Mouse (Mus musculus) cerebellum, postnatal 36 days (tissue): ENCODE measurements around the gene Aldoart2.
"Not testable (repeated sequence)": the region's sequence is repeated elsewhere in the genome, so short reads cannot be mapped to it uniquely, and the experiment has no call there.

ENCODE experiments used
- DNase-seq, 2 experiments: peaks; one replicate each; pipeline ENCODE4 v3.0.0; 2021 to 2022; ENCODE audit warnings: mixed read lengths in 2 of 2

Gene Aldoart2

DNA sequence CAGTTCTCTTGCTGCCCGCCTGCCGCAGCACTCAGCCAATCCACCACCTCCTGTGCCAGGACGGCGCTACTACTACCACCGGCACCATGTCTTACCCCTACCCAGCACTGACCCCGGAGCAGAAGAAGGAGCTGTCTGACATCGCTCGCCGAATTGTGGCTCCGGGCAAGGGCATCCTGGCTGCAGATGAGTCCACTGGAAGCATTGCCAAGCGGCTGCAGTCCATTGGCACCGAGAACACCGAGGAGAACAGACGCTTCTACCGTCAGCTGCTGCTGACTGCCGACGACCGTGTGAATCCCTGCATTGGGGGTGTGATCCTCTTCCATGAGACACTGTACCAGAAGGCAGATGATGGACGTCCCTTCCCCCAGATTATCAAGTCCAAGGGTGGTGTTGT, at the start of gene Aldoart2:
Gene Aldoart2 (plus strand): TSS at position 34 of the 400 bp plus-strand sequence.
- no peak for DNase-seq

DNA sequence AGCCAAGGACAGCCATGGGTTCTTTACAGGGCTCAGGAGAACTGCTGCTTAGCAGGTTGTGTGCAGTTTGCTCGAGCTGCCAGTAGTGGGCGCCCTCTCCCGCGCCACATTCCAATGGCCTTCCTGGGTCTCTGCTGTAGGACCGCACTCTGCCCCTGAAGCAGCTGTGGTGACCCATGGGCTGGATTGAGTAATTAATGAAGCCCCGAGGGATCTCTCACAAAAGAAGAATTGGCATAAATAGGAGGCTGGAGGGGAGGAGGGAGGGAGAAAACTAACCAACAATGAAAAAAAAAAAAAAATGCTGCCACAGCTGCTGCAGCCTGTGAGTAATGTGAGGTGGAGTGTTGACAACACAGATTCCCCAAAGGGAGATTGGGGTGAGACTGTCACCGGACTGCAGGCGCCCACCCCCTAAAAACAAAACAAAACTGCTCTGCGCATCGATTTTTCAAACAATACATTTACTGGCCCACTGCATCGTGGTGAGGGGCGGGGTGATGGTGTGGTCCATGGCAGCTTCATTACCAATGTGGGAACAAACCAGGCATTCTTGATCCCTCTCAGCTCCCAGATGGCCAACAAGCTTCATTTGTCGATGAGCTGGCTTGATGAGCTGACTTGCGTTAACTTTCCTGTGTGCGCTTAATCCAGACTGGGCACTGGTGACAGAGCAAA, 46.8 kb upstream of the Aldoart2 start:
- peak; percentile 35 to 43 for DNase-seq

- DNase-seq, result no peak
Measured at GRCm38 (mm10) chr12:55526983-55527752, 37.9 kb upstream of the Aldoart2 start.

DNA sequence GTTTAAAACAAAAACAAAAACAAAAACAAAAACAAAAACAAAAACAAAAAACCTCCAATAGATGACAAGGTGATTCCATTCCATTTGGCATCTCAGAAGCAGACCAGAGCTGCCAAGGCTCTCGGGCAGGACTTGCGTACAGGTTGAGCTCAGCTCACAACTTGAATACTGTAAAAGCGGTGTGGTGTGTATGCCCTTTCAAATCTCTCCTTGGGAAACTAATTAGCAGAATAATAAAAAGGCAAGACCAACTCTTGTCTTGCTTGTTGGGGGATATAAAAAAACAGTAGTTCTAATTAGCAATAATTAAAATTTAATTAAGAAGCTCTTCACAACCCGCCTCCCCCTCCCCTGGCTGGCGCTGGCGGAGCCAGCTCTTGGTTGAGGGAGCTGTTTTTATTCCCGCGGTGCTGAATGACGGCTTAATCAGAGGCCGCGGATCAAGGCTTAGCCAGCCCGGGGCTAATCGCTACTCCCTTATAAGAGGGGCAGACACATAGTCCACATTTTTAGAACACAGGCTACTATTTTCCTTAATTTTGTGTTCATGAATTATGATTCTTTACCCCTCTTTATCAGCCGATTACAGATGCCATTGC, 28.4 kb upstream of the Aldoart2 start:
- DNase-seq, result no peak

DNA sequence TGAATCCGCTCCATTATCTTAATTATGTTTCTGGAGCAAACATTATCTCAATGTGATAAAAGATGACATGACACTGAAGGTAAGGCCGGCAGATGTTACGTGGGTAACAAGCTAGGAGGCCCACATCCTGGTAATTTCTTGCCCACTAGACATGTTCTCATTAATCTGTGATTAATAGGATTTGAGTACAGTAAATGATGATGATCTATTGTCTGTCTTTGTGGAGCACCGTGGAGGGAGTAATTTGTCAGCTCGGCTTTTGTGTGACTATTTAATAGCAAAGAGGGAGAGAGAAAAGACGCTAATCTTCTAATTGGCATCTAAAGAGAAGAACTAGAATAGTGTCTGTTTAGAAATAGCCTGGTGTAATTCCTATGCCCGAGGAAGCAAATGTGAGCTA, 27.3 kb upstream of the Aldoart2 start:
- DNase-seq, result no peak

DNA sequence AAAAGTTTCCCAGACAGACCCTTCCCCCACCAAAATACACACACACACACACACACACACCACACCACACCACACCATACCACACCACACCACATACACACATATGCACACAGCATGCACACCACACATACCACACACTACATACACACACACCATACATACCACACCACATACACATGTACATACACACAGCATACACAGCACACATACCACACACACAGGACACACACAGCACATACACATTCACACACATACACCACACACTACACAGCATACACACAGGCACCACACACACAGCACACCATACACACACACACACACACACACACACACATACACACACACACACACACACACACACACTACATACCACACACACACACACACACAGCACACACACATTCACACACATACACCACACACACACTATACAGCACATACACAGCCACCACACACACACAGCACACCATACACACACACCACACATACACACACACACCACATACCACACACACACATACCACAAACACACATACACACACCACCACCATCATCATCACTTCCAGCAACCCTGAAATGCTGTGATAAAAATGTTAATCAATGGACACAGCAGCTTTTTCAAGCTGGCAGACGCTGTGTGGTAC, 26.6 kb upstream of the Aldoart2 start:
- DNase-seq, result no peak

DNA sequence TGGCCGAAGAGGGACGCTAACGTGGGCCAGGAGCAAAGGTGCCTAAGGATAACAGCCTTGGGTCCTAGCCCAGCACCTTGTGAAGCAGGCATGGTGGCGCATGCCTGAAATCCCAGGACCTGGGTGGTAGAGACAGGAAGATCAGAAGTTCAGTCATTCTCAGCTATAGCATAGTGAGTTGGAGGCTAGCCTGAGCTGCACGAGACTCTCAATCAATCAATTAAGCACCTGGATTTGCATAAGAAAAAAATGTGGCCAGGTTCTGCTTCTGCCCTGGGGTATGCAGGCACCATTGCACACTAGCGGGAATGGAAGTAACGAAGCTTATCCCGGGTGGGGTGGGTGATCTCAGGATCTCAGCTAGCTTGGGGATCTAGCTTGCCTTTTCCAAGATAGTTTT, 25.9 kb upstream of the Aldoart2 start:
- no peak for DNase-seq

- not testable (repeated sequence) for DNase-seq
Measured at GRCm38 (mm10) chr12:55554901-55555300, 10.1 kb upstream of the Aldoart2 start.

DNA sequence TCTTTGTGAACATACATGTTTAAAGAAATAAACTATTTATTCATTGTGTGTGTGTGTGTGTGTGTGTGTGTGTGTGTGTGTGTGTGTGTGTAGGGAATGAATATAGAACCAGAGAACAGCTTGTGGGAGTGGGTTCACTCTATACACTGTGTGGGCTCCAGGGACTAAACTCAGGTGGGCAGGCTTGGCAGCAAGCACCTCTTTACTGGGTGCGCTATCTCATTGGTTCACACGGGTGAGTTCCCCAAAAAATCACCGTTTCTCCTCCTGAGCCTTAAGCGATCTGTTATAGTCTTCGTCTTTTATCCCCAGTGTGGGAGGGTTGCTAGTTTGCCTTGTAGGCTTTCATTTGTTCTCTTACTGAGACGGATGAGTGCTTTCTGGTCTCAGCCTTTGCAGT, 7.2 kb upstream of the Aldoart2 start:
- no peak for DNase-seq

DNA sequence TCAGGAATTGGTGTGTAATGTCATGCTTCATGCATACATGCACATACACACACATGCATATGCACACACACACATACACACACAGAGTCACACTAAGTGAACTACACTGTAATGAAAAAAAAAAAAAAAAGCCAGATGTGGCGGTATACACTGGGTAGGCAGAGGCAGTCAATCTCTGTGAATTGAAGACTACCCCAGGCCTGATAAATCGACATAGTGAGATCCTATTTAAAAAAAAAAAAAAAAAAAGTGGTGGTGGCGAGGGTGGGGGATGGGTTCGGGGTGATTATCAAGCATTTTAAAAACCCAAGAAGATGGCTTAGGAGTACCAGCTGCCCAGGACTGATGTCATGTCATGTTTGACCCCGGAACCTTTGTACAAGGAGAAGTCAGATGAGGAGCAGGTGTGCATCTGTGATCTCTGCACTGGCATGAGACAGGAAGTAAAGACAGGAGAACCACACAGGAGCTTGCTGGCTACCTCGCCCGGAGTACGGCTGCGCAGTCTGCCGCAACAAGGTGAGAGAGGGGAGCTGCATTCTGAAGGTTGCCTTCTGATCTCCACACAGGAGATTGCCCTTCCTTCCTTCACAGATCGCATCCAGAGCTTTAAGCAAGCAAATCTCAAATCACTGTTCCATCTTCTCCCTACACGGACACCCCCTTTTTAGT, 5.7 kb upstream of the Aldoart2 start:
- no peak for DNase-seq

GRCm38 (mm10) chr12:55560025-55560690, 4.9 kb upstream of the Aldoart2 start:
- DNase-seq, result no peak

DNA sequence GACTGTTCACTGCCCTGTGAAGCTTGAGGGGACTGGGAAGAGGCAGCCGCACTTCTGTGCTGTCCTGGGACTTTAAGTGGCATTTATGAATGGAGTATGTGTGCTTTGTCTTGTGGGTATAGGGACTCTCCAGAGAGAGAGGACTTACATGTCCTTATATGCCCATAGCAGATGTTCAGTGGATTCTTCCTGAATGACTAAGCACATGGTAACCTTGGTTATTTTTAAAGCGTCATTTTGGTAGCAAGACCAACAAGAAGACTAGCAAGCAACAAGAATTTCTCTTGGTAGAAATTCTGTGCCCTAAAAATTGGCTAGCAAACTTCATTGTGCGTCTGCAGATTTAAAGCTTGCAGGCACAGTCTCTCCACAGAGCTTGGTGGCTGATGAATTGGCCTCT, 1.3 kb upstream of the Aldoart2 start:
- no peak for DNase-seq

DNA sequence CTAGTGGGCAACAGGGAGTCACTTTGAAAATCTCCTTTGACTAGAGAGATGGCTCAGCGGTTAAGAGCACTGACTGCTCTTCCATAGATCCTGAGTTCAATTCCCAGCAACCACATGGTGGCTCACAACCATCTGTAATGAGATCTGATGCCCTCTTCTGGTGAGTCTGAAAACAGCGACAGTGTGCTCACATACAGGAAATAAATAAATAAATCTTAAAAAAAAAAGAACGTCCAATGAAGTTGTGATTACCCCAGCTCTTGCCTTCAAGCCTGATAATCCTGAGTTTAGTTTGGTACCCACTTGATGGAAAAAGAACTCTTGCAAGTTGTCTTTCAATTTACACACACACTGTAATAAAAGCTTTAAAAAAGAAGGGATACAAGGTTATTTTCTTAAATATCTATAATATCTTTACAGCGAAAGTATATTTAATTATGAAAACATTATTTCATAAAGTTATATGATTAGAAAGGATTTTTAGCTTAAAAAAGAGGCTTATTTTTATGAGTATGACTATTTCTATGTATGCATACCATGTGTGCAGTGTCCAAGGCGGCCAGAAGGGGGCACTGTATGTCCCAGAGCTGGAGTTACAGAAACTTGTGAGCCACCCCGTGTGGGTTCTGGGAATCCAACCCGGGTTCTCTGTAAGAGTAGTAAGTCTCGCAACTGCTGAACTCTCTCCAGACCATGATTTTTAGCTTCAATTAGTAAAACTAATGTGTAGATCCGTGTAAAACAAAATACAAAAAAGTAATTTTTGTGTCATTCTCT, 664 bp upstream of the Aldoart2 start:
- DNase-seq, result no peak

DNA sequence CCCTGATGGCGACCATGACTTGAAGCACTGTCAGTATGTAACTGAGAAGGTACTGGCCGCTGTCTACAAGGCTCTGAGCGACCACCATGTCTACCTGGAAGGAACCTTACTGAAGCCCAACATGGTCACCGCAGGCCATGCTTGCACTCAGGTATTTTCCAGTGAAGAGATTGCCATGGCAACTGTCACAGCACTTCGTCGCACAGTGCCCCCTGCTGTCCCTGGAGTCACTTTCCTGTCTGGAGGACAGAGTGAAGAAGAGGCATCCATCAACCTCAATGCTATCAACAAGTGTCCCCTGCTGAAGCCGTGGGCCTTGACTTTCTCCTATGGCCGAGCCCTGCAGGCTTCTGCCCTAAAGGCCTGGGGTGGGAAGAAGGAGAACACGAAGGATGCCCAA, 828 bp downstream of the Aldoart2 start:
- no peak for DNase-seq

DNA sequence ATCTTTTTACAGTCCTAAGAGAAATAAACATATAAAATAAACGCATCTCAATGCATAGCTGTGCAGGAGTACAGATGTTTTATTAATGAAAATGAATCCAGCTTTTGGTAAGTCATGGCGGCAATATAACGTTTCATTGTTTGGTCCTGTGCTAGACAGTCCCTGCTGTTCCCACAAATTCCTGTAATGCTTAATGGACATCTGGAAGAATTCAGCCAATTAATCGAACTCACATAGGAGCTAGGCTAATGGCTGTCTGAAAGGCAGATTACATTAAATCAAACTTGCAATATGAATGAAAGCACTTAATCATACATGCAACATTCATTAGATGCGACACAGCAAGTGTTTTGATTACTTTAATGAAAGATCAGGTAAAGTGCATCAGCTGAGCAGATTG, 1.8 kb downstream of the Aldoart2 start:
- DNase-seq, result no peak

DNA sequence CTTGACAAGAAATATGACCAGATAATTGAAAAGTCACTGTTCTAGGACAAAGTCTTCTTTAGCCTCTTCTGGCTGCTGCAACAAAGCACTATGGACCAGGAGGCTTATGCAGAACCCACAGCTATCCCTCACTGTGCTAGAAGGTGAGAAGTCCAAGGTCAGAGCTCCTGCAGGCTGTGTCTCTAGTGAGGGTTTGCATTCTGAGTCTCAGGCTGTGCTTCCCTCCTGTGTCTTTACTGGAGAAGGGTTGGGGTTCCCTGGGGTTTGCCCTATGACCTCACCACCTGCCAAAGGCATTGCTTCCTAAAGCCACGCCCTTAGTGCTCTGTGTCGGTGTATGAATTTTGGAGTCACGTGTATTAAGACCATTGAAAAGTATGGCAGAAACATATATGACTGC, 3.4 kb downstream of the Aldoart2 start:
- DNase-seq, result no peak

DNA sequence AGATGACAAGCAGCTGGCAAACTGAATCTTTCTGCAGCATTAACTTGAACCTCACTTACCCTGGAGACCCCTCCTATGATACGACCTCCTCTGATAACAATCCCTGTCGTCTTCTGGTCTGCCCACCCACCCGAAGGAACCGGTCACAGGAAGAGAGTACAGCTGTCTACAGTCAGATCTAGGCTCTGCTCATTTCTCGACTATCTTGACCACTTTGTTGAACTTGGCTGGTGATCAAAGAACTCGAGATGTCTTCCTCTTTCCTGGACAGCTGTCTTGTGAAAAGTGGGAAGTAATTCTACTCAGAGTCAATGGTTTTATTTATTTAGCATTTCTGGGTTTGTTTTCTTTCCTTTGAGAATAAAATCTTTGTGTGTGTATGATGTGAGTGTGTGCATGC, 4.6 kb downstream of the Aldoart2 start:
- DNase-seq, result no peak

DNA sequence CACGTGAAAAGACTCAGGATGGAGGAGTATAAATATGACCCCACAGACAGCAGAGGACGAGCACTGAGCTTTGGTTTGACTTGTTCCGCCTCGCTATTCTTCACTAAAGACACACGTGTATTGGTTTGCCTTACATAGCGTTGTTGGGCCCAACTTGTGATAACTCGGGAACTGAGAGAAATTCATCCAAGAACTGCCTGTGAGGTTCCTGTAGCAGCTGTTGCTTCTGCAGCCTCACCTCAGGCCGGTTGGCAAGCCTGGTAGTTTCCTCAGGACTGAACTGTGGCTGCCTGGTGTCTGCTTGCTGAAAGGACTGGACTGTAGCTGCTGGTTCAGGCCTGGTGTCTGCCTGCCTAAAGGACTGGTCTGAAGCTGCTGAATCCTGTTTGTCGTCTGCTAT, 5.6 kb downstream of the Aldoart2 start:
- no peak for DNase-seq

DNA sequence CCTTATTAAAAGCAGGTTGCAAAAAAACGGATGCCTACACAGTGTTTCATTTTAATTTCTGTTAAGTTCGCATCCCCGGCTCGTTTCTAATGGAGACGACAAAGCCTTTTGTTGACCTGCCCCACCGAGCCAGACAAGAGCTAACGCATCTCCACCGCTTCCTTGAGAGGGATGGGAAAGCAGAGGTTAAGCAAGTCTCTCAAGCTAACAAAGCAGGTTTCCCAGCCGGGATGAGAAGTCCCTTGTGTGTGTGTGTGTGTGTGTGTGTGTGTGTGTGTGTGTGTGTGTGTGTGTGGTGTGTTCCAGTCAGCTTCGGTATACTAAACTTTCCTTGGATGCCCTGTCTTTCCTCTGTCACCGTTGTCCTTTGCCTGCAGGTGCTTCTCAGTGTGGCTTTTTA, 6.1 kb downstream of the Aldoart2 start:
- no peak for DNase-seq

- no peak for DNase-seq
Measured at GRCm38 (mm10) chr12:55571661-55572060, 6.6 kb downstream of the Aldoart2 start.

GRCm38 (mm10) chr12:55573089-55573488, 8.1 kb downstream of the Aldoart2 start:
- no peak for DNase-seq

- DNase-seq, result peak in 1 of 2 experiments; percentile 10
Measured at GRCm38 (mm10) chr12:55573794-55574193, 8.8 kb downstream of the Aldoart2 start.
